Mouse (Mus musculus): Measurements from ENCODE around the gene Ccdc126.
A peak's percentile ranks its signal among the peaks of the same experiment; 100 is the strongest.

Ccdc126 gene

GRCm38 (mm10) chr6:49343737-49344469 is 24.8 kb downstream of the Ccdc126 start:
- DNase-seq (ENCODE audit: low spot score), result no peak

- DNase-seq (ENCODE audit: low spot score), result peak; percentile 21
These were observed 30.8 kb downstream of the Ccdc126 start for GRCm38 (mm10) chr6:49349826-49350225.

- DNase-seq (ENCODE audit: low spot score), result no peak
These were observed 35.5 kb downstream of the Ccdc126 start for GRCm38 (mm10) chr6:49354613-49355012.

DNA sequence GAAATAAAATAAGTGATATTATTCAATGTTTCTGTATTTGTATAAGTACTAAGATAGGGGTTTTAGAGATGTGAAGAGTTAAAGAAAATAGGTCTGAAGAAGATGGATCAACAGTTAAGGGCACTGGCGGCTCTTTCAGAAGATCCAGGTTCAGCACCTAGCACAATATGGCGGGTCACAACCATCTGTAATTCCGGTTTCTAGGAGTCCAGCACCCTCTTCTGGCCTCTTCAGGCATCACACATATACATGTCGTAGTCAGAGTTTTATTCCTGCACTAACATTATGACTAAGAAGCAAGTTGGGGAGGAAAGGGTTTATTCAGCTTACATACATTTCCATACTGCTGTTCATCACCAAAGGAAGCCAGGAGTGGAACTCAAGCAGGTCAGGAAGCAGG is 36.1 kb downstream of the Ccdc126 start:
- no peak for DNase-seq (ENCODE audit: low spot score)

DNA sequence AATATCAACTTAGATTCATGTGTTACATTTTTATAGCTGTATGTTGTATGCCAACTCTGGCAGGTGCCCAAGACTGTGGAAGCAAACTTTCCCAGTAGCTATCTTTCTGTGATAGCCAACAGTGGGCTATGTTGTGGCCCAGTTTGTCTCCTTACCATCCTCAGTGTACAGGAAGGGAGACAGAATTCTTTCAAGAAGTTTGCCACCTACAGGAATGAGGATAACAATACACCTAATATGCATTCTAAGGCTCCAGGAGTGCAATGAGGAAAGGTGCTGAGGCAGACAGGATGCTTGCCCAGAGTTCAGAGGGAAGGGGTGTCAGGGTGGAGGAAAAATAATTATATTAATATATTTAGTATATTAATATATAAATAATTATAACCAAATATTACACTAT is 41.3 kb downstream of the Ccdc126 start:
- DNase-seq (ENCODE audit: low spot score), result no peak

DNA sequence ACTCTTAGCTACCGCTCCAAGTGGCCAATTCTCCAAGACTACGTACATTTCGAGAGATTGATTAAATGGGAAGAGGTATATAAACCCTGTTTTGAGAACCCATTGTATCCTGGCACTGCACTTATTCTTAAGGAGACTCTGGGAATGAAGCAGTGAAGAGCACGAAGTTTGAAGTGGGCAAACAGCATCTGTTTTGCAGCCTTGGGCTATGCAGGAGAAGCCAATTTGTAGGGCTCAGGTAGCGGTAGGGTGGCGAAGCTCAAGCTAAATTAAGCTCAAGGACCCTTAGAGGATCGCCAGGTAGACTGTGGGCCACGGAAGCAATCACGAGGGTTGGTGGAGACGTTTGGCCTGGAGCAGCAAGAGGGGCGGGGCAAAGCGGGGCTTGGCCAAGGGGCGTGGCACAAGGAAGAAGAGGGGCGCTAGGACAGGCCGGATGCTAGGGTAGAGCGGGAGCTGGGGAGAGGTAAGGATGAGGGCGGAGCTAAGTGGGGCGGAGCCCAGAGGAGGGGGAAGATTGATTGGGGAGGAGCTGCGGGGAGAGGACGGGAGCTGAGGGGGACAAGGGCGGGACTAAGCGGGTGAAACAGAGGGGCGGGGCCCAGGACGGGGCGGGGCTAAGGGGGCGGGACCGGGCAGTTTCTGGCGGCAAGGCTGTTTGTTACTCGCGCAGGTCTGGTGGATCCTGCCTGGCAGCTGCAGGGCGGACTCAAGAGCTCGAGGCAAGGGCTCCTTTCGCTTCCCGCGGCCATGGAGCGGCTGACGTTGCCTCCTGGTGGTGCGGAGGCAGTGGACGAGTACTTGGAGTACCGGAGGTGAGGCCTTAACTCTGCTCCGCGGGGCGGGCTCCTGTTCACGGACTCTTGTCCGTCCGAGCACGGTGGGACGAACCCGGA is 48.3 kb downstream of the Ccdc126 start, which contains the start of gene Fam221a:
Fam221a (plus strand) TSS at position 581 of the 896 bp plus-strand sequence.
- peak; percentile 92 for DNase-seq (ENCODE audit: low spot score)

GRCm38 (mm10) chr6:49368212-49368611 is 49.1 kb downstream of the Ccdc126 start:
- DNase-seq (ENCODE audit: low spot score), result no peak

- no peak for DNase-seq (ENCODE audit: low spot score)
These were observed 53.6 kb downstream of the Ccdc126 start for GRCm38 (mm10) chr6:49372705-49373104.

GRCm38 (mm10) chr6:49373943-49374342 is 54.9 kb downstream of the Ccdc126 start:
- no peak for DNase-seq (ENCODE audit: low spot score)

DNA sequence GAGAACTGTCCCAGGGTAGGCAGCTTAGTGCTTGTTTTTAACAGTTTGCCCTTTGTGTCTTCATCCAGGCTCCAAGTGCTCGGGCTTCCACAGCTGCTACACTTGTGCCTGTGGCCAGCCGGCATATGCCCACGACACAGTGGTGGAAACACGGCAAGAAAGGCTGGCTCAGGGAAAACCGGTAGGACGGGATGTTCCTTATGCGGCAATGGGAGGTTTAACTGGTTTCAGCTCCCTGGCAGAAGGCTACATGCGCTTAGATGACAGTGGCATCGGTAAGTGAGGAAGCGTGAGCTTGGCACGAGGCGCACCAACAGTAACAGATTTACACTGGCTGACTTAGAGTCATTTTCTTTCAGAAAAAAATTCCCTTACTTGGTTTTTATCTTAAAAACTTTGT is 59.3 kb downstream of the Ccdc126 start:
- DNase-seq (ENCODE audit: low spot score), result peak; percentile 64
